In genomic region chr13:113553603-113554230, GRCm38 (mm10) we compare ENCODE assay signal across 16 mouse cellular contexts.
DNase-seq lines count a peak whose midpoint lies in the region; TF ChIP-seq lines count a peak whose summit lies in the region.
"Had no signal": no experiment of that assay in that cellular context is flagged by ENCODE, and none has a peak within 500 bp of the region (broad histone marks: within the 10 kb centered on the region; RNA-seq: fewer than 3 reads in every experiment).

No protein-coding gene starts in this region.

- no peak overlapping the region for H3K4me3 ChIP-seq in myocyte
- H3K4me3 ChIP-seq: embryonic facial prominence, embryonic 13.5 days; forebrain, embryonic 10.5 days; lung, embryonic 15.5 days; midbrain, embryonic 12.5 days had no signal

- H3K79me2 ChIP-seq in myocyte (ENCODE audit: control insufficient read depth, insufficient read depth) = no peaks in the 10 kb centered on the region

- H3K36me3 ChIP-seq in myocyte (ENCODE audit: control insufficient read depth, insufficient read depth) = no peaks in the 10 kb centered on the region
- H3K36me3 ChIP-seq: embryonic facial prominence, embryonic 13.5 days; forebrain, embryonic 10.5 days; lung, embryonic 15.5 days; midbrain, embryonic 12.5 days had no signal

- DNase-seq in gastrocnemius, postnatal 25 days = peak; percentile 12
- DNase-seq in gastrocnemius, postnatal 10 days = no peak
- DNase-seq in urinary bladder, postnatal 14 days (ENCODE audit: low spot score) = peak; percentile 19
- DNase-seq in urinary bladder, postnatal 10 days (ENCODE audit: low spot score) = no peak
- peak; percentile 20 for DNase-seq in adrenal gland, postnatal 25 days
- no peak for DNase-seq in retina, postnatal 1 day
- DNase-seq in spleen, adult 12 weeks (ENCODE audit: low spot score) = no peak
- DNase-seq: layer of hippocampus, postnatal 36 days; right cerebral cortex, postnatal 14 days had no signal

- no peak overlapping the region for H3K4me2 ChIP-seq in myocyte (ENCODE audit: low read depth)
- H3K4me2 ChIP-seq: embryonic facial prominence, embryonic 13.5 days; hindbrain, embryonic 14.5 days; liver, embryonic 11.5 days; lung, embryonic 15.5 days; midbrain, embryonic 12.5 days had no signal

- no peak for TF ChIP-seq POLR2A in myocyte (IDR thresholded peaks at IDR 0.05; ENCODE audit: insufficient read length, low read depth)

- no peaks in the 10 kb centered on the region for H3K27me3 ChIP-seq in myocyte (ENCODE audit: control insufficient read depth, insufficient read depth, insufficient read length)
- H3K27me3 ChIP-seq: embryonic facial prominence, embryonic 13.5 days; lung, embryonic 15.5 days; midbrain, embryonic 12.5 days had no signal

- no peak overlapping the region for H3ac ChIP-seq in myocyte (ENCODE audit: control insufficient read depth, insufficient read length)

TF ChIP-seq in myocyte, 11 proteins besides CTCF, POLR2A, EP300 and RAD21:
- TF ChIP-seq CEBPB (IDR thresholded peaks at IDR 0.05; ENCODE audit: insufficient read depth, poor library complexity, severe bottlenecking) (peak; percentile 64; the same call in 1 of the 2 replicates), USF1 (IDR thresholded peaks at IDR 0.05; ENCODE audit: low read depth) (no peak), SRF (IDR thresholded peaks at IDR 0.05; ENCODE audit: control insufficient read depth, insufficient read length, low read depth) (no peak), MYOD1 (IDR thresholded peaks at IDR 0.05; ENCODE audit: control insufficient read depth in 1 of 3, insufficient read length in 2 of 3, low read depth in 2 of 3) (no peak), MYOG (IDR thresholded peaks at IDR 0.05; ENCODE audit: control insufficient read depth in 1 of 3, insufficient read depth in 1 of 3, insufficient read length in 2 of 3, low read depth in 2 of 3) (no peak), POLR2AphosphoS2 (IDR thresholded peaks at IDR 0.05; ENCODE audit: insufficient read length, low read depth) (no peak), TCF12 (IDR thresholded peaks at IDR 0.05; ENCODE audit: insufficient read depth, poor library complexity, severe bottlenecking) (no peak)

Comparison
In these comparisons a context has a peak if more than half of its experiments do, and no peak if none do; other contexts are left out.
1. DNase-seq: peak in gastrocnemius, postnatal 25 days (single experiment), urinary bladder, postnatal 14 days (single experiment) and adrenal gland, postnatal 25 days (single experiment); none in gastrocnemius, postnatal 10 days (single experiment), urinary bladder, postnatal 10 days (single experiment), retina, postnatal 1 day (single experiment) and spleen, adult 12 weeks (single experiment).